Mouse (Mus musculus) CH12.LX (cell line): ENCODE measurements around the gene Bcr. TPM values are rescaled to one million over a fixed set of nuclear protein-coding genes. Genes with fewer than 3 reads are reported as not detected.

Experiments used
- DNase-seq: peaks from one replicate; pipeline ENCODE4 v3.0.0-alpha.2; 2013; ENCODE audit errors: extremely low read depth
- H3K27ac ChIP-seq: 2 replicates; pipeline ENCODE4 v1.5.1; 2012; ENCODE audit warnings: low read depth, mild to moderate bottlenecking, control low read depth, moderate library complexity; ENCODE audit not compliant: insufficient read depth
- H3K27me3 ChIP-seq: replicated peaks from 2 replicates; pipeline ENCODE3; 2012; ENCODE audit warnings: inconsistent platforms
- H3K36me3 ChIP-seq, 2 experiments: replicated peaks in 1 of 2; 2 replicates each; pipeline versions ENCODE3 to v1.6.1; 2012; ENCODE audit warnings: inconsistent platforms in 1 of 2, low read length in 1 of 2, mild to moderate bottlenecking in 1 of 2, mixed read lengths in 1 of 2, moderate library complexity in 1 of 2; ENCODE audit not compliant: control insufficient read depth in 1 of 2, insufficient read depth in 1 of 2
- H3K4me1 ChIP-seq, 2 experiments: 2 replicates each; pipeline ENCODE4 v1.6.1; 2012; ENCODE audit warnings: inconsistent platforms in 1 of 2, moderate library complexity in 1 of 2; ENCODE audit not compliant: insufficient read depth in 2 of 2, control insufficient read depth in 1 of 2
- H3K4me2 ChIP-seq: 2 replicates; pipeline ENCODE4 v1.6.1; 2012; ENCODE audit warnings: low read depth, mild to moderate bottlenecking, control low read depth; ENCODE audit not compliant: poor library complexity, insufficient read depth, severe bottlenecking
- H3K4me3 ChIP-seq, 3 experiments: fragments of 150-350 bp in 1 of 3; sonication (generic) in 1 of 3; replicated peaks in 1 of 3; 2 replicates each; pipeline versions ENCODE3 to v1.5.1; 2011 to 2012; ENCODE audit warnings: low read depth in 2 of 3, low read length in 2 of 3, mild to moderate bottlenecking in 2 of 3, moderate library complexity in 2 of 3, control low read depth in 1 of 3, improper control_type of control experiment in 1 of 3, inconsistent platforms in 1 of 3, mixed read lengths in 1 of 3; ENCODE audit not compliant: poor library complexity in 1 of 3
- H3K79me2 ChIP-seq: replicated peaks from 2 replicates; pipeline ENCODE4 v1.6.1; 2012; ENCODE audit warnings: mild to moderate bottlenecking, moderate library complexity; ENCODE audit not compliant: control insufficient read depth, poor library complexity, insufficient read depth, severe bottlenecking; ENCODE audit errors: extremely low read depth
- H3K9ac ChIP-seq: 2 replicates; pipeline ENCODE4 v1.6.1; 2012; ENCODE audit warnings: low read depth, mild to moderate bottlenecking, control low read depth, moderate library complexity; ENCODE audit not compliant: insufficient read depth
- H3K9me3 ChIP-seq: replicated peaks from 2 replicates; pipeline ENCODE3; 2012; ENCODE audit warnings: low read length, inconsistent platforms, mixed read lengths
- CHD2 ChIP-seq: IDR thresholded peaks from 2 replicates; pipeline ENCODE4 v1.6.1; 2011; ENCODE audit warnings: low read length, improper control_type of control experiment
- CTCF ChIP-seq, 2 experiments: IDR thresholded peaks in 1 of 2; conservative IDR thresholded peaks in 1 of 2; 2 replicates each; pipeline ENCODE4 v1.5.1; 2011 to 2012; ENCODE audit warnings: low read depth in 2 of 2, low read length in 2 of 2, improper control_type of control experiment in 1 of 2, inconsistent platforms in 1 of 2, mild to moderate bottlenecking in 1 of 2, moderate library complexity in 1 of 2
- E2F4 ChIP-seq: IDR thresholded peaks from 2 replicates; pipeline ENCODE4 v1.6.1; 2011; ENCODE audit warnings: low read depth, low read length, improper control_type of control experiment; ENCODE audit not compliant: insufficient replicate concordance
- ELF1 ChIP-seq: IDR thresholded peaks from 2 replicates; pipeline ENCODE4 v1.6.1; 2014; ENCODE audit warnings: low read depth, mild to moderate bottlenecking, inconsistent platforms, low read length, improper control_type of control experiment
- ETS1 ChIP-seq: conservative IDR thresholded peaks from 2 replicates; pipeline ENCODE4 v1.6.1; 2012; ENCODE audit warnings: low read depth, mild to moderate bottlenecking, inconsistent platforms, low read length, improper control_type of control experiment, moderate library complexity
- HCFC1 ChIP-seq: IDR thresholded peaks from 2 replicates; pipeline ENCODE4 v1.6.1; 2012; ENCODE audit warnings: low read depth, mild to moderate bottlenecking, inconsistent platforms, low read length, improper control_type of control experiment
- IRF4 ChIP-seq: IDR thresholded peaks from 2 replicates; pipeline ENCODE4 v1.6.1; 2014; ENCODE audit warnings: low read depth, mild to moderate bottlenecking, inconsistent platforms, low read length, improper control_type of control experiment
- JUN ChIP-seq: IDR thresholded peaks from 2 replicates; pipeline ENCODE4 v1.6.1; 2011; ENCODE audit warnings: low read depth, mild to moderate bottlenecking, low read length, improper control_type of control experiment, moderate library complexity; ENCODE audit not compliant: insufficient read depth
- MAFK ChIP-seq: IDR thresholded peaks from 2 replicates; pipeline ENCODE4 v1.6.1; 2011; ENCODE audit warnings: low read length, improper control_type of control experiment; ENCODE audit not compliant: insufficient replicate concordance
- MAX ChIP-seq: IDR thresholded peaks from 2 replicates; pipeline ENCODE4 v1.6.1; 2011; ENCODE audit warnings: low read length, improper control_type of control experiment
- MAZ ChIP-seq: IDR thresholded peaks from 2 replicates; pipeline ENCODE4 v1.6.1; 2012; ENCODE audit warnings: low read depth, mild to moderate bottlenecking, inconsistent platforms, low read length, improper control_type of control experiment, moderate library complexity
- MEF2A ChIP-seq: IDR thresholded peaks from 2 replicates; pipeline ENCODE4 v1.6.1; 2014; ENCODE audit warnings: low read depth, mild to moderate bottlenecking, inconsistent platforms, low read length, improper control_type of control experiment, borderline replicate concordance
- MXI1 ChIP-seq: IDR thresholded peaks from 2 replicates; pipeline ENCODE4 v1.6.1; 2011; ENCODE audit warnings: mild to moderate bottlenecking, low read depth, low read length, improper control_type of control experiment
- MYC ChIP-seq: IDR thresholded peaks from 2 replicates; pipeline ENCODE4 v1.6.1; 2011; ENCODE audit warnings: low read depth, mild to moderate bottlenecking, improper control_type of control experiment, low read length
- NELFE ChIP-seq: IDR thresholded peaks from 2 replicates; pipeline ENCODE4 v1.6.1; 2011; ENCODE audit warnings: low read depth, low read length, improper control_type of control experiment
- PAX5 ChIP-seq: IDR thresholded peaks from 2 replicates; pipeline ENCODE4 v1.6.1; 2012; ENCODE audit warnings: low read length, inconsistent platforms, mixed read lengths
- POLR2A ChIP-seq: IDR thresholded peaks from 2 replicates; pipeline ENCODE4 v1.6.1; 2011; ENCODE audit warnings: low read depth, mild to moderate bottlenecking, improper control_type of control experiment, low read length
- RCOR1 ChIP-seq: conservative IDR thresholded peaks from 2 replicates; pipeline ENCODE4 v1.6.1; 2012; ENCODE audit warnings: low read depth, mild to moderate bottlenecking, inconsistent platforms, low read length, improper control_type of control experiment
- SMC3 ChIP-seq: IDR thresholded peaks from 2 replicates; pipeline ENCODE4 v1.6.1; 2011; ENCODE audit warnings: low read depth, low read length, improper control_type of control experiment
- TCF12 ChIP-seq: IDR thresholded peaks from 2 replicates; pipeline ENCODE4 v1.6.1; 2014; ENCODE audit warnings: low read depth, mild to moderate bottlenecking, inconsistent platforms, low read length, improper control_type of control experiment
- USF1 ChIP-seq: IDR thresholded peaks from 2 replicates; pipeline ENCODE4 v1.6.1; 2014; ENCODE audit warnings: low read depth, mild to moderate bottlenecking, inconsistent platforms, low read length, improper control_type of control experiment
- USF2 ChIP-seq: conservative IDR thresholded peaks from 2 replicates; pipeline ENCODE4 v1.6.1; 2011; ENCODE audit warnings: low read depth, low read length, improper control_type of control experiment
- ZKSCAN1 ChIP-seq: IDR thresholded peaks from 2 replicates; pipeline ENCODE4 v1.6.1; 2012; ENCODE audit warnings: low read depth, inconsistent platforms, low read length, improper control_type of control experiment, borderline replicate concordance
- ZNF384 ChIP-seq: IDR thresholded peaks from 2 replicates; pipeline ENCODE4 v1.6.1; 2012; ENCODE audit warnings: low read depth, low read length, improper control_type of control experiment, inconsistent platforms
- dilution Hi-C: fragments of 300-500 bp; cut with MboI; formaldehyde crosslinking; loops from 2 replicates; pipeline ENCODE4 v1.14.3; 2020; ENCODE audit warnings: low sequenced_read_pairs; ENCODE audit not compliant: extremely low pct_unique_long_range_greater_than_20kb, extremely low pct_ligation_motif_present
- in situ Hi-C: fragments of 300-500 bp; cut with MboI; formaldehyde crosslinking; loops from 3 replicates; pipeline ENCODE4 v1.14.3; 2019; ENCODE audit warnings: low sequenced_read_pairs, low pct_ligation_motif_present, low pct_unique_long_range_greater_than_20kb, mixed read lengths
- polyA plus RNA-seq: library from polyadenylated mRNA; unstranded; fragments of >175 nt; gene quantifications from 2 replicates; pipeline ENCODE4 v1.2.1, GENCODE M21; 2012; ENCODE audit warnings: low read depth; ENCODE audit not compliant: insufficient read length
- total RNA-seq, 2 experiments: library from RNA; depleted of rRNA; stranded (reverse); fragments of 300-350 nt in 1 of 2; fragments of >200 nt in 1 of 2; gene quantifications; 2 replicates each; pipeline ENCODE4 v1.2.3; 2012 to 2014

The Bcr gene
- total and polyA plus RNA-seq, 3 experiments: 4.0 to 22.1 (median 20.0) TPM

DNA sequence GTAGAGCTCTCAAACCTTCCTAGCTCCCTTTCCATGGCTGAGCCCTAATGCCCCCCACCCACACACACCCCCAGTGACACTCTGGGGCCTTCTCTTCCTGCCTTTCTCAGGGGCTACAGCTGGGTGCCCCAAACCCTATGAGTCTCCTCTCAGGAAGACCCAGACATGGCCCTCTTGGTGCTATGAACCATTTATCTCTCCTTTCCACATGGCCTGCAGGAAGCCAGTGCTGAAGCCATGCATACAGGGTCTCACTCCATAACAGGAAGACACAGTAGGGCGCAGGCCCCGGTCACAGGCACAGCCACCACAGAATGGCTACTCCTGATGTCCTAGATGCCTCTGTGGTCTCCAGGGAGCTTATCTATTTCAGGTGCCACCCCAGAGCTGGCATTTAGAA lies 43.1 kb downstream of the Bcr start:
- no peak for DNase-seq
- in situ Hi-C loops: no loop called here
- H3K4me2 ChIP-seq: no peak overlapping the region
- dilution Hi-C loops: no loop called here
- H3K36me3 ChIP-seq: peaks cover 0 to 37% of the 10 kb centered on the region in 2 experiments
- peaks cover 30 to 63% of the 10 kb centered on the region in 2 experiments for H3K4me1 ChIP-seq
- no peak overlapping the region for H3K9ac ChIP-seq
- no peaks in the 10 kb centered on the region for H3K27me3 ChIP-seq
- H3K27ac ChIP-seq: no peak overlapping the region
- no peaks in the 10 kb centered on the region for H3K9me3 ChIP-seq
- no peak overlapping the region for H3K4me3 ChIP-seq
- peaks cover 4% of the 10 kb centered on the region; the same call in 1 of the 2 replicates for H3K79me2 ChIP-seq
- TF ChIP-seq E2F4 (no peak), SMC3 (no peak), CTCF (conservative IDR thresholded peaks at IDR 0.05 in 1 of 2, IDR thresholded peaks at IDR 0.05 in 1 of 2; ENCODE audit: low read depth in 2 of 2, low read length in 2 of 2) (no peak), ELF1 (no peak), MXI1 (no peak), ETS1 (no peak), JUN (no peak), MEF2A (no peak), MAFK (no peak), USF2 (no peak), RCOR1 (no peak), HCFC1 (no peak), PAX5 (no peak)

DNA sequence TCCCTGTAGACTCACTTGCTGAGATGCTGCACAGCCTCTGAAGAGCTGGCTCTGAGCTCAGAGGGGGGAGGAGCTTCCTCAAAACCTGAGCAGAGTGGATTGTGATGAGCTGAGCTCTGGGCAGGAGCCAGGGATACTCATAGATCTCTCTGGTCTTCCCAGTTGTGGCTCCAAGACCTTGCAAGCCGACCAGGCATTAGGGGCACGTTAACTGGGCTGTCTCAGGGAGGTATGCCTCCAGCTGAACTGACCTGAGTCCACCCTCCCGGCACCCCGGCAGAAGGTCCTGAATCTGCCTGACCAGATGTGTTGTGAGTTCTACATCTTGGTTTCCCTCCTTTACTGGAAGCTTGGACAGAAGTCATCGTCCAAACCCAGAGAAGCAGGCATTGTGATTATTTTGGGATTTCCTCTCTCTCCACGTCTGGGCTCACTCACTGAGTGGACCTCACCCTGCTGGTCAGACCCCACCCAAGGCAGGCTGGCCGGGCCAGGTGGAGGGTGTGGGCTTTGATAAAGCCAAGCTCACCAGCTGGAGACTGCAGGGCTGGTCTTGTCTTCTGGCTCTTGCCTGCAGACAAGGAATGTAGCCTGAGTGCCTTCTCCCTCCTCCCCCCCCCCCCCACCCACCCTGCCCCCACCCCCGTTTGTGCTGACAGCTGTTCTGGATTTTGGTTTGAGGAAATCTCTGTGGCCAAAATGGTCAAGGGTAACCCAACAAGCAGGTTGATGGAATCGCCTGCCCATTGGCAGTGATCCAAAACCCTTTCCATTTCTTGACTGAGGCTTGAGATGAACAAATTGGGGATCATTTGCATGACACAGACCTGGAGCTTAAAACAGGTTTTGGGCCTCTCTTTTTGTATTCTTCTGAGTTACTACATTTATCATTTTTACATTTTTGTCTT lies 44.1 kb downstream of the Bcr start:
- in situ Hi-C loops: no loop called here
- Histone ChIP-seq H3K9me3 (no peaks in the 10 kb centered on the region), H3K36me3 (peaks cover 0 to 31% of the 10 kb centered on the region in 2 experiments), H3K4me1 (peaks cover 25 to 57% of the 10 kb centered on the region in 2 experiments), H3K79me2 (peaks cover 2% of the 10 kb centered on the region; the same call in 1 of the 2 replicates), H3K9ac (no peak overlapping the region), H3K4me3 (no peak overlapping the region), H3K27me3 (no peaks in the 10 kb centered on the region), H3K4me2 (no peak overlapping the region), H3K27ac (no peak overlapping the region)
- no peak for TF ChIP-seq TCF12
- TF ChIP-seq MAX: no peak
- TF ChIP-seq MAZ: no peak
- no peak for TF ChIP-seq POLR2A
- no peak for TF ChIP-seq PAX5
- TF ChIP-seq USF2: no peak
- no peak for TF ChIP-seq USF1
- TF ChIP-seq ZNF384: no peak
- no peak for TF ChIP-seq ZKSCAN1
- TF ChIP-seq MYC: no peak
- TF ChIP-seq CHD2: no peak
- no peak for TF ChIP-seq NELFE
- no peak for TF ChIP-seq ELF1
- TF ChIP-seq JUN: no peak
- no peak for TF ChIP-seq E2F4
- no peak for TF ChIP-seq IRF4
- dilution Hi-C loops: no loop called here
- DNase-seq: no peak
